Mouse (Mus musculus): ENCODE data around the gene Acmsd.
"Not testable (repeated sequence)": the region's sequence is repeated elsewhere in the genome, so short reads cannot be mapped to it uniquely, and the experiment has no call there.

Acmsd gene

GRCm38 (mm10) chr1:127729096-127729495 lies at the start of gene Acmsd:
Gene Acmsd, plus strand, starts transcription at chr1:127729413.
- DNase-seq, result no peak

GRCm38 (mm10) chr1:127679498-127680133 lies 49.6 kb upstream of the Acmsd start, which contains the start of gene Tmem163:
Gene Tmem163, minus strand, starts transcription at chr1:127679548.
- DNase-seq, result peak; percentile 84

- peak; percentile 20 for DNase-seq
These were observed 32.7 kb upstream of the Acmsd start for GRCm38 (mm10) chr1:127696533-127696932.

- DNase-seq, result no peak
These were observed 27.0 kb upstream of the Acmsd start for GRCm38 (mm10) chr1:127702187-127702586.

GRCm38 (mm10) chr1:127706269-127706668 lies 22.9 kb upstream of the Acmsd start:
- no peak for DNase-seq

- DNase-seq, result no peak
These were observed 12.8 kb upstream of the Acmsd start for GRCm38 (mm10) chr1:127716441-127716840.

- no peak for DNase-seq
These were observed 10.9 kb upstream of the Acmsd start for GRCm38 (mm10) chr1:127718290-127718689.

- no peak for DNase-seq
These were observed 5.6 kb upstream of the Acmsd start for GRCm38 (mm10) chr1:127723596-127723995.

GRCm38 (mm10) chr1:127731086-127731485 lies 1.9 kb downstream of the Acmsd start:
- no peak for DNase-seq

- no peak for DNase-seq
These were observed 3.2 kb downstream of the Acmsd start for GRCm38 (mm10) chr1:127732435-127732834.

GRCm38 (mm10) chr1:127732841-127733240 lies 3.6 kb downstream of the Acmsd start:
- DNase-seq, result no peak

- DNase-seq, result no peak
These were observed 6.1 kb downstream of the Acmsd start for GRCm38 (mm10) chr1:127735356-127735755.

- DNase-seq, result no peak
These were observed 21.3 kb downstream of the Acmsd start for GRCm38 (mm10) chr1:127750401-127751102.

GRCm38 (mm10) chr1:127755806-127756205 lies 26.6 kb downstream of the Acmsd start:
- no peak for DNase-seq

- no peak for DNase-seq
These were observed 27.3 kb downstream of the Acmsd start for GRCm38 (mm10) chr1:127756331-127757163.

GRCm38 (mm10) chr1:127757164-127757545 lies 27.9 kb downstream of the Acmsd start:
- DNase-seq, result not testable (repeated sequence)

- DNase-seq, result peak; percentile 42
These were observed 36.3 kb downstream of the Acmsd start for GRCm38 (mm10) chr1:127765468-127765867.

- no peak for DNase-seq
These were observed 37.5 kb downstream of the Acmsd start for GRCm38 (mm10) chr1:127766741-127767140.

GRCm38 (mm10) chr1:127773198-127773802 lies 44.1 kb downstream of the Acmsd start:
- no peak for DNase-seq

GRCm38 (mm10) chr1:127773803-127774500 lies 44.7 kb downstream of the Acmsd start, which contains the start of gene Ccnt2:
Gene Ccnt2, plus strand, starts transcription at chr1:127774164.
- DNase-seq, result peak; percentile 100

GRCm38 (mm10) chr1:127774501-127774880 lies 45.3 kb downstream of the Acmsd start:
- no peak for DNase-seq

- DNase-seq, result no peak
These were observed 46.0 kb downstream of the Acmsd start for GRCm38 (mm10) chr1:127775206-127775720.

Measured in embryo, embryonic 11 days (tissue).